Mouse (Mus musculus) liver, embryonic 14.5 days (tissue): ENCODE measurements around the gene Tom1l1. TPM values are rescaled to one million over a fixed set of nuclear protein-coding genes. Genes with fewer than 3 reads are reported as not detected.

Experiments used
- ATAC-seq: fragments of 200-750 bp; cut with Nextera tagmentation; 2 replicates; pipeline ENCODE4 v1.8.0; 2017; ENCODE audit warnings: moderate number of reproducible peaks, mild to moderate bottlenecking, moderate library complexity; ENCODE audit not compliant: insufficient read depth
- DNase-seq, 3 experiments: peaks; one replicate each; pipeline ENCODE4 v3.0.0-alpha.2; 2012 to 2013; ENCODE audit warnings: low read depth in 3 of 3, low spot score in 3 of 3
- H3K27ac ChIP-seq: fragments of 300-500 bp; sonication (generic); 2 replicates; pipeline ENCODE4 v1.5.1; 2014; ENCODE audit warnings: moderate library complexity, mild to moderate bottlenecking, control low read depth, inconsistent platforms
- H3K27me3 ChIP-seq: fragments of 300-500 bp; sonication (generic); 2 replicates; pipeline ENCODE4 v1.6.1; 2014; ENCODE audit warnings: mild to moderate bottlenecking, low read length, moderate library complexity; ENCODE audit not compliant: control insufficient read depth, insufficient read depth
- H3K36me3 ChIP-seq: fragments of 300-500 bp; sonication (generic); replicated peaks from 2 replicates; pipeline ENCODE4 v1.6.1; 2014; ENCODE audit warnings: low read depth; ENCODE audit not compliant: control insufficient read depth, insufficient read depth
- H3K4me1 ChIP-seq, 2 experiments: fragments of 200-500 bp in 1 of 2; fragments of 300-500 bp in 1 of 2; sonication (generic) in 1 of 2; replicated peaks; 2 replicates each; pipeline ENCODE4 v1.6.1; 2012 to 2014; ENCODE audit warnings: antibody characterized with exemption in 1 of 2, inconsistent platforms in 1 of 2, low read length in 1 of 2; ENCODE audit not compliant: control insufficient read depth in 2 of 2, insufficient read depth in 2 of 2
- H3K4me2 ChIP-seq: fragments of 300-500 bp; sonication (generic); 2 replicates; pipeline ENCODE4 v1.6.1; 2014; ENCODE audit warnings: low read depth, mild to moderate bottlenecking, control low read depth, moderate library complexity
- H3K4me3 ChIP-seq, 2 experiments: fragments of 200-500 bp in 1 of 2; fragments of 300-500 bp in 1 of 2; sonication (generic) in 1 of 2; 2 replicates each; pipeline ENCODE4 v1.5.1; 2012 to 2014; ENCODE audit warnings: low read depth in 2 of 2, low read length in 2 of 2, mild to moderate bottlenecking in 2 of 2, control low read depth in 1 of 2, inconsistent platforms in 1 of 2, moderate library complexity in 1 of 2; ENCODE audit not compliant: insufficient read depth in 1 of 2
- H3K9ac ChIP-seq: fragments of 300-500 bp; sonication (generic); replicated peaks from 2 replicates; pipeline ENCODE4 v1.6.1; 2014; ENCODE audit warnings: mild to moderate bottlenecking, control low read depth, moderate library complexity
- H3K9me3 ChIP-seq: fragments of 300-500 bp; sonication (generic); 2 replicates; pipeline ENCODE4 v1.6.1; 2016; ENCODE audit warnings: low read length, mixed read lengths; ENCODE audit not compliant: control insufficient read depth
- CTCF ChIP-seq: IDR thresholded peaks from 2 replicates; pipeline ENCODE4 v1.5.1; 2016; ENCODE audit warnings: antibody characterized with exemption, low read depth, control low read depth
- EP300 ChIP-seq: IDR thresholded peaks from 2 replicates; pipeline ENCODE4 v1.6.1; 2016; ENCODE audit warnings: antibody characterized with exemption, low read depth
- WGBS: fragments of 180-500 bp; shearing (Covaris S2); extraction: QIAGEN DNeasy Blood & Tissue Kit; methylation state at CpG from one replicate; pipeline ENCODE4 v1.1.7; 2014; ENCODE audit not compliant: insufficient replicate concordance; 5-methylcytosine and 5-hydroxymethylcytosine counted together
- polyA plus RNA-seq, 2 experiments: library from polyadenylated mRNA; depleted of rRNA in 1 of 2; stranded (reverse) in 1 of 2; unstranded in 1 of 2; fragments of >200 nt; fragmentation: Nextera tagmentation in 1 of 2; extraction: Ambion mirVana in 1 of 2; gene quantifications; 2 replicates each; pipeline versions ENCODE4 v1.2.1 to v1.2.3; 2012 to 2014

Tom1l1 gene
- polyA plus RNA-seq, 2 experiments, result 26.6 to 60.6 TPM

DNA sequence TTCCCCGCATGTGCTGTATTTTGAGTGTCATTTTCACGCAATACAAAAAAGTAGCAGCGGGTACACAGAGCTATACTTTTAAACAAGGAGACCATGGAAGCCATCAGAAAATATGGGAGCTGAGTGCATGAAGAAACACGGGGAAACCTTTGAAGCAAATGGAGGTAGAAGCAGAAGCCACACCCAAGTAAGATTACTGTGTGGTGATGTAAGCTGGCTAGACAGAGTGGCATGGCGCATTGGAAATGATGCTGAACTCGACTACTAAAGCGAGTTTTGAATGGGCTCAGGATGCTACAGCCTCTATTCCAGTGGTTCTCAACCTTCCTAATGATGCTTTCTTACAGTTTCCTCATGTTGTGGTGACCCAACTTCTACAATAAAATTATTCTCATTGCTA is 11.1 kb downstream of the Tom1l1 start:
- Histone ChIP-seq H3K9me3 (no peaks in the 10 kb centered on the region), H3K27me3 (no peaks in the 10 kb centered on the region), H3K4me2 (peak overlapping the region; percentile 67), H3K27ac (peak overlapping the region; percentile 98), H3K4me1 (peaks cover 23 to 40% of the 10 kb centered on the region in 2 experiments), H3K4me3 (peak overlapping the region; percentile 73 to 99), H3K36me3 (peaks cover 63% of the 10 kb centered on the region), H3K9ac (peak overlapping the region; percentile 92)
- 69% methylated on average over 7 of the region's 7 CpGs for WGBS
- no peak for ATAC-seq
- DNase-seq, result no peak
- TF ChIP-seq CTCF (no peak), EP300 (no peak; the same call in 1 of the 2 replicates)

DNA sequence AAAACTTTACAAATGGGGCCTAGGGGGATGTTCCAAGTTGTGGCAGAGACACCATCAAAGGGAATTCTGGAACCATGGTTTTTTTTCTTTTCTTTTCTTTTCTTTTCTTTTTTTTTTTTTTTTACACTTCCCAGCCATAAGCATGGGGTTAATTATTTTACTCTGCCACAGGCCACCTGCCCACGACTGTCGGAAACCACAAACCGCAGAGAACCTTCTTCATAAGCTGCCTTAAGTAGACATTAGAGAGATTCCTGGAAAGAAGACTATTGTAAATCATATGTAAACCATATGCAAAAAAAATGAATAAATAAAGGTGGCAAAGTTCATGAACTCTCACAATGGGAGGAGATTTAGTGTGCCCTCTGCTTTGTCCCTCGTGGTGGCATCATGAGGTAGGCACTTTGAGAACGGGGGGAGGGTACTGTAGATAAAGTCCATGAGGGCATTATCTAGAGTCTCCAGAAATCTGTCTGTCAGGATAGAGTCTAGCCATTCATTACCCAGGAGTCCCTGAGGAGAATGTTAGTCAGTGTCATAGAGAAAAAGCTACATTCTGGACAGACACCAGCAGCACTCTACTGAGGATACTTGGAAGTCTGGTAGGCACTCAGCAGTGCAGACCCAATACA is 12.6 kb downstream of the Tom1l1 start:
- H3K27me3 ChIP-seq, result no peaks in the 10 kb centered on the region
- peak overlapping the region; percentile 67 for H3K4me2 ChIP-seq
- peak overlapping the region; percentile 92 for H3K9ac ChIP-seq
- H3K4me3 ChIP-seq, result peak overlapping the region; percentile 73 to 99
- peaks cover 57% of the 10 kb centered on the region for H3K36me3 ChIP-seq
- ATAC-seq (peak; percentile 98), DNase-seq (peak; percentile 83 to 88 (median 85))
- H3K4me1 ChIP-seq, result peaks cover 23 to 40% of the 10 kb centered on the region in 2 experiments
- peak overlapping the region; percentile 98 for H3K27ac ChIP-seq
- TF ChIP-seq CTCF, result no peak
- TF ChIP-seq EP300, result peak; percentile 96
- no peaks in the 10 kb centered on the region for H3K9me3 ChIP-seq
- WGBS, result 7% methylated on average over 5 of the region's 5 CpGs

DNA sequence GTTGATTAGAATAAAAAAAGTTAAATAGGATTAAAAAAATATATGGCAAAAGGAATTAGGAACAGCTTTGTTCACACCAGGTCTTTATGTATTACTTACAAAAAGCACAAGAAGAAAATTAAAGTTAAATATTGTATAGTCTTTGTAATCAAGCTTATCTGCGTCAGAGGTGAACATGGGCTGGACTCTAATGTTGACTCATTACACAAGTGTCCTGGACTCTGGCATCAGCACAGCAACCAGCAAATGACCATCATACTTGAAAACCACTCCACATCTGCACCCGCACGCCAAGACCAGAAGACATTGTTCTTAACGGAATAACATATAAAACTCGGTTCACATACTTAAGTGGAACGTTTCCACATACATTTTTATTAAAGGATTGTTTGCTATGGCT is 20.8 kb downstream of the Tom1l1 start:
- Histone ChIP-seq H3K9me3 (no peaks in the 10 kb centered on the region), H3K4me2 (peak overlapping the region; percentile 8), H3K27me3 (no peaks in the 10 kb centered on the region), H3K9ac (no peak overlapping the region), H3K4me1 (peaks cover 50 to 52% of the 10 kb centered on the region in 2 experiments), H3K27ac (peak overlapping the region; percentile 10; the same call in 1 of the 2 replicates), H3K36me3 (peaks cover 34% of the 10 kb centered on the region), H3K4me3 (no peak overlapping the region)
- WGBS, result 82% methylated on average over 6 of the region's 6 CpGs
- no peak for TF ChIP-seq CTCF
- no peak for TF ChIP-seq EP300
- no peak for ATAC-seq
- DNase-seq, result no peak

DNA sequence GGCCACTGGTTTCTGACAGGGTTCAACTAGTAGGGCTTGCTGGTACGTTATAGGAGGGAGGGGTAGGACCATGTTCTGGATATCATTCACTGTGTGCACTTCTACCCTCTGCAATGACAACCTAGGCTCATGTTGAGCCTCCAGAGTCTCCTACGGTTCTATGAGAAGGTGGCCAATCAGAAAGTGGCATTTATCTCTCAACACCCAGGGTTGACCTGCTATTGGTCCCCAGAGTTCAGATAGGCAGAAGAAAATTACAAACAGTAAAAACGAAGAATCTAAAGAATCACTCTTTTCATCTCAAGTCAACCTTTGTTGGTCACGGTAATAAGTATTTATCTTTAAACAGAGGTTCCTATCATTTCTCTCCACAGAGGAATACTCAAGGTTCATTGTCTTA is 21.2 kb downstream of the Tom1l1 start:
- TF ChIP-seq EP300, result peak; percentile 29; the same call in 1 of the 2 replicates
- TF ChIP-seq CTCF, result no peak
- WGBS, result 8% methylated on average over 4 of the region's 4 CpGs
- H3K4me3 ChIP-seq, result peak overlapping the region; percentile 5 to 18; a peak in 2 of 4 replicates
- no peaks in the 10 kb centered on the region for H3K9me3 ChIP-seq
- peak overlapping the region; percentile 92 for H3K27ac ChIP-seq
- H3K4me1 ChIP-seq, result peaks cover 54% of the 10 kb centered on the region in 2 experiments
- peaks cover 36% of the 10 kb centered on the region for H3K36me3 ChIP-seq
- peak in 2 of 3 experiments; percentile 59 to 62 for DNase-seq
- peak; percentile 77 for ATAC-seq
- H3K9ac ChIP-seq, result peak overlapping the region; percentile 59
- H3K4me2 ChIP-seq, result peak overlapping the region; percentile 58
- no peaks in the 10 kb centered on the region for H3K27me3 ChIP-seq

DNA sequence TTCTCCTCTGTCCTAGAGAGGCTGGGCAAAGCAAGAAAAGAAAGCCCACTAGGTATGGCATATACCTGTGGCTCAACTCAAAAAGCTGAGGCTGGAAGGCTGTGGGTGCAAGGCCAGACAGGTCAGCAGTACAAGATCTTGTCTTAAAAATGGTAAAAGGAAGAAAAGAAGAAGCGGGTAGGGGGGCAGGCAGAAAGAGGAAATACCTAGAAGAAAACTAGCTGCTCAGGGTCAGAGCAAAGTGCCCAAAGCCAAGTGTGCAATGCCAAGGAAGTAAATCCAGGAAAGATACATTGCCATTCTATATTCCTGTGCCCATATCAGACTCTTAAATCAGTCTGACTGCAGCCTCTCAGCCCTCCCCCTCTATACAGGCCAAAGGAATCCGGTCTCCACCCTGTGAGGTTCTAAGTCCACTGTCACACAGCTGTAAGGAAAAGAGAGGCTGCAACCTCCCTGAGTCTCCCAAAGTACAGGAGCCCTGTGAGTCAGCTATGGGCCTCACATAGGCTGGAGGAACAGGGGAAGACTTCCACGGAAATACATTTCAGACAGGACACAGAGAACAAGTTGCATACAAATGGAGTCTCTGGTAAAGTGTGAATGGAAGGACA is 21.9 kb downstream of the Tom1l1 start:
- Histone ChIP-seq H3K9ac (peak overlapping the region; percentile 59), H3K4me1 (peaks cover 55 to 57% of the 10 kb centered on the region in 2 experiments), H3K27ac (peak overlapping the region; percentile 92), H3K4me2 (peak overlapping the region; percentile 58), H3K4me3 (peak overlapping the region in 1 of 2 experiments; percentile 5; a peak in 1 of 4 replicates), H3K36me3 (peaks cover 40% of the 10 kb centered on the region), H3K9me3 (no peaks in the 10 kb centered on the region), H3K27me3 (no peaks in the 10 kb centered on the region)
- ATAC-seq (peak; percentile 68), DNase-seq (no peak)
- TF ChIP-seq CTCF (no peak), EP300 (no peak)
- WGBS, result 15% methylated on average over 3 of the region's 3 CpGs
